Mouse (Mus musculus): ENCODE measurements around the gene Tmem86a.
"Not testable (repeated sequence)": the region's sequence is repeated elsewhere in the genome, so short reads cannot be mapped to it uniquely, and the experiment has no call there.

Gene Tmem86a

GRCm38 (mm10) chr7:47050366-47050765 is at the start of gene Tmem86a:
TSS of gene Tmem86a (plus strand) at chr7:47050601.
- DNase-seq = peak; percentile 97

DNA sequence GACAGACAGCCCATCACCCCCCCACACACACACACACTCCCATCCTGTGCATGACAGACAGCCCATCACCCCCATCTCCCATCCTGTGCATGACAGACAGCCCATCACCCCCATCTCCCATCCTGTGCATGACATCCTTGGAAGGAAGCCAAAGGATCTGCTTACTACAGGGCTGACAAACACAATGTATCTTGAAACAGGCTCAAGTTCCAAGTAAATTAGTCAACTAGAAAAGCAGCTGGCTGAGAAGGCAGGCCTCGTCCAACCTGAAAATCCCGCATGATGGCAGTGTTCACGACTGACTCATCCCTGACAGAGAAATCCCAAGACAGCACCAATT is 49.8 kb upstream of the Tmem86a start:
- peak; percentile 52 for DNase-seq

DNA sequence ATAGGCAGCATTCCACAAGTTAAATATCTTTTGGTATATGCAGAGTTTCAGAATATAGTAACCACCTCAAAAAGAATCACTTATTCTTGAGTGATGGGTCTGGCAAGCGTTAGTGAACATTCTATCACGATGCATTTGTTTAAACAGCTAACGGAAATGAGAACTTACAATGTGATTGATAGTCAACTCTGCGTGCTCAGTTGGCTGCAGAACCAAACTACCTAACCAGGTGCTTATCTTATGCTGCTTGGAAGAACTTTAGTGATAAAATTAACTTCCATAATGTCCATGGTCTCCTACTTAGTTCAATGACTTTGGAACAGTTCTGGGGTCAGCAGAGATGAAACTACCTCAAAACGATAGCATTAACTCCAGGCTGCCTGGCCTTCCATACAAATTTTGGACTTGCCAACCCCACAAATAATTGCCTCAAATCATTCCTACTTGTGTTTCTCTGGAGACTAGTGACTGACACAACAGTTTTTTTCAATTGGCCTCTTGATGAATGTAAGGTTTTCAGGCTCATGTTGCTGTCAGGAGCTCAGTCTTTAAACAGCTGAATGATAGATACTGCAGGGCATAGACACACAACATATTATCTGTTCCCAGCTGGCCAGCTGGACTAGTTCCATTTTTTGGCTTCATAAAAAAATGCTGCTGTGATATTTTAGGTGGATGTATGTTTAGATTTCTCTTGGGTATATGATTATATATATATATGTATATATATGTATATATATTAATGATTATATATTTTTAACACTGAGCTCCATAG is 49.1 kb upstream of the Tmem86a start:
- DNase-seq = no peak

GRCm38 (mm10) chr7:47001900-47002275 is 48.5 kb upstream of the Tmem86a start:
- no peak for DNase-seq

DNA sequence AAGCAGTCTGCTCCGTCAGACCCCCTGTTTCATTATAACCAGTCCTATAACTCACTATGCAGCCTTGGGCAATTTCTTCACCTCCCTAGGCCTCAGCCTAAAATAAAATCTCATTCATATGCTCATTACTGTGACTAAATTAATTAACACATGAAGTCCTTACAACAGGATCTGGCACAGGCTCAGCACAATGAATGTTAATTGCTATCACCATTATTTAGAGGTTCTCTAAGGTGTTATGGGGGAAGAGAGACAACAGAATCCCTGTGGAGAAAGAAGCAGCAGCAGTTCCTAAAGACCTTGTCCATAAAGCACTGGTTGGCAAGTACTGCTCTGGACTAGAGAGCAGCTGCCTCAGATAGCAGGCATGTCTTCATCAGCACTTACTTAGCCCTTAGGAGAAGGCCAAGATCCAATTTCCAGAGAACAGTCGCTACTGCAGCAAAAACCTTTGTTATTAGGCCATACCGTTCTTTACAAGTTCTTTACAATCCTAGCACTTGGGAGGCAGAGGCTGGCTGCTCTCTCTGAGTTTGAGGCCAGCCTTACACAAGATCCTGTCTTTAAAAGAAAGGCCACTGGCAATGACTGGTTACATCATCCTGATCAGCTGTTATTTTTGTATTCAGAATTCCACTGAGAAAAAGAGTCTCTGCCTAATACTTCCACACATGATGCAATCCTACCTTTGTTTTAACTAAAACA is 46.8 kb upstream of the Tmem86a start:
- no peak for DNase-seq

- DNase-seq = peak; percentile 29
Observed at GRCm38 (mm10) chr7:47007109-47007780, 43.2 kb upstream of the Tmem86a start.

GRCm38 (mm10) chr7:47007818-47008167 is 42.6 kb upstream of the Tmem86a start:
- no peak for DNase-seq

GRCm38 (mm10) chr7:47008168-47008993 is 42.0 kb upstream of the Tmem86a start, which contains the start of gene Spty2d1:
TSS of gene Spty2d1 (minus strand) at chr7:47008411.
- DNase-seq = peak; percentile 99

GRCm38 (mm10) chr7:47013131-47013767 is 37.2 kb upstream of the Tmem86a start:
- DNase-seq = no peak

- DNase-seq = peak; percentile 45
Observed at GRCm38 (mm10) chr7:47014564-47015389, 35.6 kb upstream of the Tmem86a start.

DNA sequence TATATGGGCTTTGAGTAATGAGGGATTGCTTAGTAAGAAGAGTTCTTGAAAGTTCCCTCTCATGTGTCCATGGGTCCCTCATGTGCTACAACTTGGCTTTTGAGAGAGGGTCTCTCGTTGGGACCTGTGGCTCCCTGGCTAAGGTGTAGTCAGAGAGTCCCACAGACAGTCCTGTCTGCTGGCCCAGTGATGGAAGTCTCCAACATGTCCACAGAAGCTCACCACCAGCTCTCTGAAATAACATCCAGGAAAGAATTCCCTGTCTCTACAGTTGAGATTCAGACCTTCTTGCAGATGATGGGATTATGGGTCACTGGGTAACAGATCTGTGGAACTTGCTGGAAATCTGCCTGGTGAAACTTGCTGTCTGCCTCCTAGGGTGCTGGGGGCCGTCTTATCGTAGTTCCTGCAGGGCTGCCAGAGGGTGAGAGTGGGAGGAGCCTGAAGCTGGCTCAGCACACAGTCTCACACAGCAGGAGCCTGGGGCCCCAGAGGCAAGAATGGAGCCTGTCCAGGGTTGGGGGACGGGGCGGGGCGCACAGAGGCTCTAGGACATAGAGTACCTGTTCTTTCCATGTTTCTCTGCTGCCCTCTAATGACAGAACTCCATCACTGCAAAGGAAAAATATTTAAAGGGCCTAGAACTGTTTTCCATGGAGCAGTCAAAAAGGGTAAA is 34.9 kb upstream of the Tmem86a start:
- DNase-seq = peak; percentile 95

DNA sequence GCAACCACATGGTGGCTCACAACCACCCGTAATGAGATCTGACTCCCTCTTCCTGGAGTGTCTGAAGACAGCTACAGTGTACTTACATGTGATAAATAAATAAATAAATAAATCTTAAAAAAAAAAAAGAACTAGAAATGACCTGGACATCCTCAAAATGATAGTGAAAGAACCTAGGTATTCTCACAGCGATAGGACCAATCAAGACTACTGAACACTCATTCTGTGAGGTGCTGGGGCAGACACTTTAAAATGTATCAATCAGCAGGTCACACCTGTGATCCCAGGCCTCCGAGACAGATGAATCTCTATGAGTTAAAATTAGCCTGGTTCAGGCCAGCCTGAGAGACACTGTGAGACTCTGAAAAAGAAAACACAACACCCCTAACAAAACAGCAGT is 33.8 kb upstream of the Tmem86a start:
- DNase-seq = no peak

- DNase-seq = no peak
Observed at GRCm38 (mm10) chr7:47017146-47017545, 33.3 kb upstream of the Tmem86a start.

DNA sequence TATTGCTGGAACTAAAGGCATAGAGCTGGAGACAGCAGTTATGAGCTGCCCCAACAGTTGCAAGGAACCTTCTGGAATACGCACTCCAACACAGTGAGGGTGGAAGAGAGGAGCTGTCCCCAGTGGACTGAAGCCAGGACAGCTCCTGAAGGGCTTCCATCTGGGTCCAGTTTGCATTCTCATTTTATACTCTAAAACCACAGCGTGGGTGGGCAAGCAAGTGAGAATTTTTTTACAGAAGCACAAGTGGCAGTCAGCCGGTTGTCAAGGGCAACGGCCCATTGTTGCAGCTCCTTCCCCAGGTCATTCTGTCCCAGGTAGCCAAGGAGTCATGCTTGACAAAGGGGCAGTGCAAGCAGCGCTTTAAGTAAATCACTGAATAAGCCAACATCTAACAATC is 30.8 kb upstream of the Tmem86a start:
- DNase-seq = no peak

- DNase-seq = no peak
Observed at GRCm38 (mm10) chr7:47020956-47021355, 29.4 kb upstream of the Tmem86a start.

DNA sequence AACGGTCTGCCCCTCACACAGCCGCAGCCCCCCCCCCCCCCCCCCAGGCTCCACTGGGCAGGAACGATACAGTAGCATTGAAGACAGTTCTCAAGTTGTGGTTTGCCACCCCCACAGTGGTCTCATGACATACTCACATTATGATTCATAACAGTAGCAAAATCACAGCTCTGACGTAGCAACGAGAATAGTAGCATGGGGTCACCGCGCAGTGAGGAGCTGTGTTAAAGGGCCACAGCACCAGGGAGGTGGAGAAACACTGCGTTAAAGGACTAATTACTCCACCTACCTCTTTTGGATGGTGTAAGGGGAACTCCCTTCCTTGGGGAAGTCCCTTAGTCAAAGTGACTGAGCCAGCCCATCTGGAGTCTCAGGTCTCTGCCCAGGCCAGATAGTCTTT is 27.9 kb upstream of the Tmem86a start:
- DNase-seq = no peak

- DNase-seq = peak; percentile 89
Observed at GRCm38 (mm10) chr7:47023530-47023929, 26.9 kb upstream of the Tmem86a start.

GRCm38 (mm10) chr7:47024454-47024853 is 25.9 kb upstream of the Tmem86a start:
- no peak for DNase-seq

- DNase-seq = peak; percentile 62
Observed at GRCm38 (mm10) chr7:47025429-47025828, 25.0 kb upstream of the Tmem86a start.

- not testable (repeated sequence) for DNase-seq
Observed at GRCm38 (mm10) chr7:47026899-47027298, 23.5 kb upstream of the Tmem86a start.

- no peak for DNase-seq
Observed at GRCm38 (mm10) chr7:47027520-47027919, 22.9 kb upstream of the Tmem86a start.
